Mouse (Mus musculus) limb, embryonic 14.5 days (tissue): ENCODE data around the gene Aldh3a1. TPM values are rescaled to one million over a fixed set of nuclear protein-coding genes. Genes with fewer than 3 reads are reported as not detected.

Experiments used
- ATAC-seq: fragments of 200-750 bp; cut with Nextera tagmentation; 2 replicates; pipeline ENCODE4 v1.8.0; 2017; ENCODE audit warnings: low read depth, moderate number of reproducible peaks, moderate TSS enrichment; ENCODE audit not compliant: low FRiP score
- DNase-seq: peaks from one replicate; pipeline ENCODE4 v3.0.0-alpha.2; 2015; ENCODE audit warnings: low spot score
- H3K27ac ChIP-seq: fragments of 300-500 bp; sonication (generic); replicated peaks from 2 replicates; pipeline ENCODE4 v1.5.1; 2014; ENCODE audit warnings: low read depth, mild to moderate bottlenecking, low read length, moderate library complexity, mixed read lengths
- H3K27me3 ChIP-seq: fragments of 300-500 bp; sonication (generic); 2 replicates; pipeline ENCODE4 v1.6.1; 2014; ENCODE audit warnings: low read length, mixed read lengths; ENCODE audit not compliant: control insufficient read depth, insufficient read depth
- H3K36me3 ChIP-seq: fragments of 300-500 bp; sonication (generic); 2 replicates; pipeline ENCODE4 v1.6.1; 2014; ENCODE audit warnings: mild to moderate bottlenecking, low read length, moderate library complexity, mixed read lengths; ENCODE audit not compliant: control insufficient read depth, insufficient read depth
- H3K4me1 ChIP-seq: fragments of 300-500 bp; sonication (generic); 2 replicates; pipeline ENCODE4 v1.6.1; 2014; ENCODE audit warnings: antibody characterized with exemption, low read length, mixed read lengths; ENCODE audit not compliant: control insufficient read depth, insufficient read depth
- H3K4me2 ChIP-seq: fragments of 300-500 bp; sonication (generic); replicated peaks from 2 replicates; pipeline ENCODE4 v1.6.1; 2014; ENCODE audit warnings: low read depth, mild to moderate bottlenecking, low read length, moderate library complexity; ENCODE audit not compliant: severe bottlenecking
- H3K4me3 ChIP-seq: fragments of 300-500 bp; sonication (generic); replicated peaks from 2 replicates; pipeline ENCODE4 v1.5.1; 2014; ENCODE audit warnings: low read length
- H3K9ac ChIP-seq: fragments of 300-500 bp; sonication (generic); 2 replicates; pipeline ENCODE4 v1.6.1; 2014; ENCODE audit warnings: mild to moderate bottlenecking, low read depth, low read length, moderate library complexity; ENCODE audit not compliant: severe bottlenecking
- H3K9me3 ChIP-seq: fragments of 300-500 bp; sonication (generic); 2 replicates; pipeline ENCODE4 v1.6.1; 2016; ENCODE audit warnings: low read length; ENCODE audit not compliant: control insufficient read depth
- POLR2A ChIP-seq: fragments of 200-500 bp; IDR thresholded peaks from 2 replicates; pipeline ENCODE4 v1.8.0; 2012; ENCODE audit warnings: inconsistent platforms, mild to moderate bottlenecking, moderate library complexity, borderline replicate concordance; ENCODE audit not compliant: insufficient read depth, insufficient read length; ENCODE audit errors: extremely low read depth
- WGBS: fragments of 180-500 bp; shearing (Covaris S2); extraction: QIAGEN DNeasy Blood & Tissue Kit; methylation state at CpG from one replicate; pipeline ENCODE4 v1.1.7; 2014; 5-methylcytosine and 5-hydroxymethylcytosine counted together
- polyA plus RNA-seq, 2 experiments: library from polyadenylated mRNA; depleted of rRNA in 1 of 2; stranded (reverse) in 1 of 2; unstranded in 1 of 2; fragments of >200 nt; fragmentation: Nextera tagmentation in 1 of 2; extraction: Ambion mirVana in 1 of 2; gene quantifications; 2 replicates each; pipeline versions ENCODE4 v1.2.1 to v1.2.3; 2012 to 2014

Gene Aldh3a1
- polyA plus RNA-seq, 2 experiments: 0.47 to 0.70 TPM

GRCm38 (mm10) chr11:61225511-61225910 lies 18.2 kb downstream of the Aldh3a1 start:
- H3K4me3 ChIP-seq: no peak overlapping the region
- no peaks in the 10 kb centered on the region for H3K9me3 ChIP-seq
- no peaks in the 10 kb centered on the region for H3K36me3 ChIP-seq
- ATAC-seq: no peak
- no peak for DNase-seq
- no peak overlapping the region for H3K4me2 ChIP-seq
- H3K4me1 ChIP-seq: no peaks in the 10 kb centered on the region
- 74% methylated on average over 4 of the region's 4 CpGs for WGBS
- no peak overlapping the region for H3K9ac ChIP-seq
- TF ChIP-seq POLR2A: no peak
- H3K27me3 ChIP-seq: no peaks in the 10 kb centered on the region
- H3K27ac ChIP-seq: no peak overlapping the region

GRCm38 (mm10) chr11:61225941-61226412 lies 18.6 kb downstream of the Aldh3a1 start:
- Histone ChIP-seq H3K4me3 (no peak overlapping the region), H3K4me2 (no peak overlapping the region), H3K36me3 (no peaks in the 10 kb centered on the region), H3K9ac (no peak overlapping the region), H3K4me1 (0 out of 2 replicates have a peak, but pooled peaks cover under 1% of the 10 kb centered on the region), H3K27ac (no peak overlapping the region), H3K27me3 (no peaks in the 10 kb centered on the region), H3K9me3 (no peaks in the 10 kb centered on the region)
- TF ChIP-seq POLR2A: no peak
- ATAC-seq (no peak), DNase-seq (no peak)
- WGBS: 69% methylated on average over 6 of the region's 6 CpGs

GRCm38 (mm10) chr11:61227816-61228215 lies 20.5 kb downstream of the Aldh3a1 start:
- no peak for TF ChIP-seq POLR2A
- WGBS: 80% methylated on average over 8 of the region's 8 CpGs
- DNase-seq: no peak

GRCm38 (mm10) chr11:61228406-61228805 lies 21.1 kb downstream of the Aldh3a1 start:
- 65% methylated on average over 3 of the region's 3 CpGs for WGBS
- no peak for ATAC-seq
- no peak overlapping the region for H3K4me2 ChIP-seq
- H3K9me3 ChIP-seq: no peaks in the 10 kb centered on the region
- H3K27ac ChIP-seq: no peak overlapping the region
- no peaks in the 10 kb centered on the region for H3K36me3 ChIP-seq
- no peaks in the 10 kb centered on the region for H3K27me3 ChIP-seq
- no peak overlapping the region for H3K4me3 ChIP-seq
- H3K9ac ChIP-seq: no peak overlapping the region
- H3K4me1 ChIP-seq: peaks cover 8% of the 10 kb centered on the region; the same call in 1 of the 2 replicates
- DNase-seq: no peak
- no peak for TF ChIP-seq POLR2A

More at GRCm38 (mm10) chr11:61227816-61228215, 20.5 kb downstream of the Aldh3a1 start:
- H3K4me1 ChIP-seq: peaks cover 8% of the 10 kb centered on the region; the same call in 1 of the 2 replicates
- no peak overlapping the region for H3K4me2 ChIP-seq
- H3K27ac ChIP-seq: no peak overlapping the region
- no peaks in the 10 kb centered on the region for H3K36me3 ChIP-seq
- no peaks in the 10 kb centered on the region for H3K9me3 ChIP-seq
- ATAC-seq: no peak
- no peaks in the 10 kb centered on the region for H3K27me3 ChIP-seq
- H3K9ac ChIP-seq: no peak overlapping the region
- H3K4me3 ChIP-seq: no peak overlapping the region

GRCm38 (mm10) chr11:61231329-61231728 lies 24.0 kb downstream of the Aldh3a1 start:
- Histone ChIP-seq H3K9ac (no peak overlapping the region), H3K27me3 (no peaks in the 10 kb centered on the region), H3K4me1 (peaks cover 13% of the 10 kb centered on the region; the same call in 1 of the 2 replicates), H3K27ac (no peak overlapping the region), H3K36me3 (no peaks in the 10 kb centered on the region), H3K9me3 (no peaks in the 10 kb centered on the region), H3K4me3 (no peak overlapping the region), H3K4me2 (peak overlapping the region; percentile 25)
- peak; percentile 76 for ATAC-seq
- TF ChIP-seq POLR2A: no peak
- WGBS: 3% methylated on average over 9 of the region's 9 CpGs
- peak; percentile 86 for DNase-seq
